Mouse (Mus musculus) forebrain, embryonic 14.5 days (tissue): ENCODE measurements at regions not wholly inside any gene's neighbourhood (a gene's known extent, or its start where the extent isn't known, plus 50 kb on each side); places are given as distances from the start of the nearest gene placed in this dataset.

Experiments
- ATAC-seq: fragments of 200-750 bp; cut with Nextera tagmentation; 2 replicates; pipeline ENCODE4 v1.8.0; 2017; ENCODE audit warnings: mild to moderate bottlenecking, moderate library complexity
- DNase-seq: peaks from one replicate; pipeline ENCODE4 v3.0.0-alpha.2; 2015; ENCODE audit warnings: low spot score
- H3K27ac ChIP-seq: fragments of 300-500 bp; sonication (generic); 2 replicates; pipeline ENCODE4 v1.5.1; 2014; ENCODE audit warnings: low read depth, mild to moderate bottlenecking, control low read depth, low read length, moderate library complexity
- H3K27me3 ChIP-seq: fragments of 300-500 bp; sonication (generic); replicated peaks from 2 replicates; pipeline ENCODE4 v1.6.1; 2014; ENCODE audit warnings: low read length, control low read depth, mixed read lengths; ENCODE audit not compliant: control insufficient read depth, insufficient read depth
- H3K36me3 ChIP-seq: fragments of 300-500 bp; sonication (generic); 2 replicates; pipeline ENCODE4 v1.6.1; 2014; ENCODE audit warnings: low read length, control low read depth; ENCODE audit not compliant: control insufficient read depth, insufficient read depth
- H3K4me1 ChIP-seq: fragments of 300-500 bp; sonication (generic); 2 replicates; pipeline ENCODE4 v1.6.1; 2014; ENCODE audit warnings: antibody characterized with exemption, low read length, control low read depth; ENCODE audit not compliant: control insufficient read depth, insufficient read depth
- H3K4me2 ChIP-seq: fragments of 300-500 bp; sonication (generic); 2 replicates; pipeline ENCODE4 v1.6.1; 2014; ENCODE audit warnings: mild to moderate bottlenecking, control low read depth, low read length
- H3K4me3 ChIP-seq: fragments of 300-500 bp; sonication (generic); 2 replicates; pipeline ENCODE4 v1.5.1; 2014; ENCODE audit warnings: low read depth, low read length, control low read depth
- H3K9ac ChIP-seq: fragments of 300-500 bp; sonication (generic); 2 replicates; pipeline ENCODE4 v1.6.1; 2014; ENCODE audit warnings: mild to moderate bottlenecking, low read length, control low read depth, moderate library complexity
- H3K9me3 ChIP-seq: fragments of 300-500 bp; sonication (generic); replicated peaks from 2 replicates; pipeline ENCODE4 v1.6.1; 2016; ENCODE audit warnings: low read length, control low read depth, mixed read lengths; ENCODE audit not compliant: control insufficient read depth
- WGBS: fragments of 180-500 bp; shearing (Covaris S2); extraction: QIAGEN DNeasy Blood & Tissue Kit; methylation state at CpG from one replicate; pipeline ENCODE4 v1.1.7; 2014; 5-methylcytosine and 5-hydroxymethylcytosine counted together

GRCm38 (mm10) chr7:111211641-111212040, 128.8 kb upstream of the Eif4g2 start:
- DNase-seq = no peak
- Histone ChIP-seq H3K9me3 (no peaks in the 10 kb centered on the region), H3K4me2 (no peak overlapping the region), H3K27ac (no peak overlapping the region), H3K27me3 (no peaks in the 10 kb centered on the region), H3K9ac (no peak overlapping the region), H3K36me3 (no peaks in the 10 kb centered on the region), H3K4me1 (no peaks in the 10 kb centered on the region), H3K4me3 (no peak overlapping the region)
- no peak for ATAC-seq
- WGBS = 81% methylated on average over 11 of the region's 11 CpGs

DNA sequence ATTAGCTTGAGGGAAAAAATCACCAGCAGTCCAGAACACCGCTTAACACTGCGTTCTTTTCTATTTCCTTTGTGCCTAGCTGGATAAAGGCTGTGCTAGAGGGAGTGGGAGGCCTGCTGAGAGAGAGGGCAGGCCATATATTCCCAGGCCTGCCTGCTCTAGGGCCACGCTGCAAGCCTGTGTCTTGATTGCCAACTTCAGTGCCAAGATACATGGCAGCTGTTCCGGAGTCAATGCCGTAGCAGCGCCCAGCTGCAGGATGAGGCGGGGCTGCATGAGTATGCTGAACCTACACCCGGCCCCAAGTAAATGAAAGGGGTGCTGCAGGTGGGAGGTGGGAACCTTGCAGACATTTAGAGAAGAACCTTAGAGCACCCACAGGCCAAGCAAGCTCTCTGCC, 127.5 kb upstream of the Eif4g2 start:
- no peak overlapping the region for H3K27ac ChIP-seq
- H3K4me2 ChIP-seq = no peak overlapping the region
- no peaks in the 10 kb centered on the region for H3K27me3 ChIP-seq
- H3K36me3 ChIP-seq = no peaks in the 10 kb centered on the region
- no peaks in the 10 kb centered on the region for H3K9me3 ChIP-seq
- H3K4me3 ChIP-seq = no peak overlapping the region
- DNase-seq = peak; percentile 4
- H3K9ac ChIP-seq = no peak overlapping the region
- no peak for ATAC-seq
- WGBS = 66% methylated on average over 8 of the region's 8 CpGs
- H3K4me1 ChIP-seq = no peaks in the 10 kb centered on the region

DNA sequence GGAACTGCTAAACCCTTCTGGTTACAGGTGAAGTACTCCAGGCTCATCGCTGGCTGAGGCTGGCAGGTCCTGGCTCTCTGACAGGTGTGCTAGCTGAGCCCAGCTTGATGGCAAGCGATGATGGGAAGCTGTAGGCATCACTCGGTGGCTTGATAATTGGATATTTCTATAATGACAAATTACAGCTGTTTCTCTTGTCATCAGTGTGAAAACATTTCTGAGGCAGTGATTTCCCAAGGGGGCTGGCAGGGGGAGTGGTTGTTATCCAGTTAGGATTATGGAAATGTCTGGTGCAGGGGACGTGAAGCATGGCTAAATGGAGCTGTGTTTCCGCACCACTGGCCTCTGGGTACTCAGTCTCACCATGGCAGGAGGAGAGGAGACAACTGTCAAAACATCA, 123.0 kb upstream of the Eif4g2 start:
- no peak overlapping the region for H3K4me3 ChIP-seq
- DNase-seq = peak; percentile 56
- H3K9me3 ChIP-seq = no peaks in the 10 kb centered on the region; the same call in 1 of the 2 replicates
- H3K27ac ChIP-seq = no peak overlapping the region
- H3K36me3 ChIP-seq = no peaks in the 10 kb centered on the region
- H3K4me1 ChIP-seq = no peaks in the 10 kb centered on the region
- WGBS = 44% methylated on average over 5 of the region's 5 CpGs
- H3K9ac ChIP-seq = no peak overlapping the region
- H3K27me3 ChIP-seq = no peaks in the 10 kb centered on the region
- ATAC-seq = no peak
- no peak overlapping the region for H3K4me2 ChIP-seq

DNA sequence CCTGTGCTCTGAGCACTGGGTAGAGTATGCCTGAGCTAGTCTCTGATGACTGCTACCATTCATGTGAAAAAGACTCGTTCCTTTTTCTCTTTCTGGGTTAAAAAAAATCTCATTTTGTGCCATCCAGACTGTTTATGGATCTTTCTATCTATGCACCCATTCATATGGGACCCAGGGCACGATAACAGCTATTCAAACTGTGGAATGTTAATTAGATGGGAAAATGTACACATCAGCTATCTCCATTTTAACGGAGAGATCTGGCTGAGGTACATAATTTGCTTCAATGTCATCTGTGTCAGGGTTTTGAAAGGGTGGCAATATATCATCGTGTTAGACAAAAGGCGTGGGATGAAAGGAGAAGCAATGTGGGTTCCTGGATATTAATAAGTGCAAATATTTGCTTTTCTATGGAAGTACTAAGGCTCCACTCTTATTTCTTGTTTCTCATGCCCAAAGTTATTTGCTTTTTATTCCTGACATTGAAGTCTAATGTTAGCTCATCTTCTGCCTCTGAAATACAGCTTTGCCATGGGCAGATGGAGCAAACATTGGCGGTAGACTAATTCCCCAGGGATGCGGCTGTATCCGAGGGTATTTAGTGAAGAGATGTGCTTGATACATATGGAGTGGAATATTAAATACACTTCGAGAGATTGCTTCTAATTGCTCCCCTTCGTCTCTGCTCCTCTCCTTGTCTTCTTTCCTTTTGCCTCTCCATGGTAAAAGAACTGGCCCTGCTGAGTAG, 116.0 kb upstream of the Eif4g2 start:
- peak overlapping the region; percentile 27; the same call in 1 of the 2 replicates for H3K27ac ChIP-seq
- DNase-seq = peak; percentile 58
- WGBS = 41% methylated on average over 10 of the region's 10 CpGs

DNA sequence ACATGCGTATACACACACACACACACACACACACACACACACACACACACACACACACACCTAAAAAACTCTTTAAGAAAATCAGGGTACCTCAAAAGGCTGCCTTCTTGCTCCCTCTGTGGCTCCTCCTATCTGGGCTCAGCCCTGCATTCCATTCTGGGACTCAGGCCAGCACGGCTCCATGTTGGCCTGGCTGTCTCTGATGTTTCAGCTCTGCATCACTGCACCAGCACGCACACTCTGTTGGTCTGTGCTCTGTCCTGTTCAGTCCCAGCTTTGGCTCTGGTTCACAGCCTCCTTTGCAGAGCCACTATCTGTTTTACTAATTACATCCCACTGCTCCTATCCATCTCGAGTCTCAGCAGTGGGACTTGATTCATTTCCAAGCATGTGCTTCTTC, 108.8 kb upstream of the Eif4g2 start:
- Histone ChIP-seq H3K9ac (no peak overlapping the region), H3K27ac (0 out of 2 replicates have a peak overlapping the region, but pooled peaks have one; percentile 29), H3K4me3 (no peak overlapping the region), H3K36me3 (no peaks in the 10 kb centered on the region), H3K4me2 (no peak overlapping the region), H3K4me1 (no peaks in the 10 kb centered on the region), H3K27me3 (no peaks in the 10 kb centered on the region), H3K9me3 (no peaks in the 10 kb centered on the region)
- WGBS = 48% methylated on average over 4 of the region's 4 CpGs
- DNase-seq = peak; percentile 80
- ATAC-seq = peak; percentile 69; the same call in 1 of the 2 replicates

More for the DNA sequence above, 116.0 kb upstream of the Eif4g2 start:
- Histone ChIP-seq H3K4me1 (no peaks in the 10 kb centered on the region; the same call in 1 of the 2 replicates), H3K27me3 (no peaks in the 10 kb centered on the region), H3K9ac (no peak overlapping the region), H3K36me3 (no peaks in the 10 kb centered on the region), H3K9me3 (no peaks in the 10 kb centered on the region), H3K4me3 (no peak overlapping the region), H3K4me2 (no peak overlapping the region)
- peak; percentile 37; the same call in 1 of the 2 replicates for ATAC-seq

- no peak for ATAC-seq
- H3K4me1 ChIP-seq = no peaks in the 10 kb centered on the region
- DNase-seq = no peak
- H3K27ac ChIP-seq = no peak overlapping the region
- no peaks in the 10 kb centered on the region for H3K36me3 ChIP-seq
- H3K27me3 ChIP-seq = no peaks in the 10 kb centered on the region
- H3K4me3 ChIP-seq = no peak overlapping the region
- no peak overlapping the region for H3K4me2 ChIP-seq
- H3K9ac ChIP-seq = no peak overlapping the region
- no peaks in the 10 kb centered on the region for H3K9me3 ChIP-seq
These were observed 108.4 kb upstream of the Eif4g2 start for GRCm38 (mm10) chr7:111191216-111191615.

DNA sequence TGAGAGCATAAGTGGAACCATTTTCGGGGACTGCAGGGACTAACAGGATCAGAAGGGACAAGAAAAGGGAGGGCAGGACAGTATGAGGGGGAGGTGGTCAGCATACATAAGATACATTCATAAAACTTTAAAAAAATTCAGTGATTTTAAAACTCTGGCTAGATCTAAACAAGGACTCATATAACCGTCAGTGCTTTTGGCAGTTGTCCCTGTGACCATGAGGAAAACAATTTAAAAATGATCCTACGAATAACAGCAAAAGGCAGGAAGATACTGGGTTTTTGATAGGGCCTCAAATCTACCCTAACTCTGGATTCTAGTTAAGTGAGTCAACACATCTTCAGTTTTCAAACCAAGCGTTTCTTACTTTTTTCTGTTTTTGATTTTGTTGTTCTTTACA, 106.9 kb upstream of the Eif4g2 start:
- Histone ChIP-seq H3K27me3 (no peaks in the 10 kb centered on the region), H3K4me1 (no peaks in the 10 kb centered on the region), H3K4me3 (no peak overlapping the region), H3K9ac (no peak overlapping the region), H3K9me3 (no peaks in the 10 kb centered on the region), H3K36me3 (no peaks in the 10 kb centered on the region), H3K4me2 (no peak overlapping the region), H3K27ac (no peak overlapping the region)
- no peak for ATAC-seq
- WGBS = 92% methylated on average over 4 of the region's 4 CpGs
- DNase-seq = no peak

DNA sequence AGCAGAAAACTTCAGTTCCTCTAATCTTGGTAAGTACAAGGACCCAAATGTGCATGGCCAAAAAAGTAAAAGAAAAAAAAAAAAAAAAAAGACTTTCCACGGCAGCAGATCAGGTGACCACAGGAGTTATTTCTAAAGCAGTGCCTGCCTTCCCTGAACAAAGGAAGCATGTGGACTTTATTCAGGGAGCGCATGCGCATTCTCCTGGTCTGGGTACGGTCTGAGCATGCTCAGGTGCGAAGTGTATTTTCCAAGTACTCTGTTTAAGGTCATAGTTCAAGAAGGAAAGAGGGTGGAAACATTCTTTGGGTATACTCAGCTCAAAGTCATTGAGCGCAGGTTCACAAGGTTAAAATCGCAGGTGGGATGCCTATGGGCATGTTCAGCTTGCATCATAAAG, 103.1 kb upstream of the Eif4g2 start:
- H3K4me1 ChIP-seq = no peaks in the 10 kb centered on the region
- no peaks in the 10 kb centered on the region for H3K27me3 ChIP-seq
- no peak for ATAC-seq
- no peaks in the 10 kb centered on the region for H3K36me3 ChIP-seq
- H3K9me3 ChIP-seq = no peaks in the 10 kb centered on the region
- H3K27ac ChIP-seq = no peak overlapping the region
- DNase-seq = no peak
- H3K4me3 ChIP-seq = no peak overlapping the region
- 86% methylated on average over 7 of the region's 7 CpGs for WGBS
- no peak overlapping the region for H3K4me2 ChIP-seq
- no peak overlapping the region for H3K9ac ChIP-seq

- WGBS = 70% methylated on average over 3 of the region's 3 CpGs
- ATAC-seq (no peak), DNase-seq (no peak)
- Histone ChIP-seq H3K4me2 (no peak overlapping the region), H3K36me3 (no peaks in the 10 kb centered on the region), H3K9me3 (no peaks in the 10 kb centered on the region), H3K4me1 (peaks cover 3% of the 10 kb centered on the region; the same call in 1 of the 2 replicates), H3K4me3 (no peak overlapping the region), H3K27ac (no peak overlapping the region), H3K27me3 (no peaks in the 10 kb centered on the region), H3K9ac (no peak overlapping the region)
These were observed 100.7 kb upstream of the Eif4g2 start for GRCm38 (mm10) chr7:111183512-111183911.
